Mouse (Mus musculus) urinary bladder, postnatal 36 days (tissue): ENCODE results near the gene Faah.

Experiments
- DNase-seq, 2 experiments: peaks; one replicate each; pipeline ENCODE4 v3.0.0; 2022; ENCODE audit warnings: low spot score in 2 of 2, mixed read lengths in 1 of 2

Gene Faah

DNA sequence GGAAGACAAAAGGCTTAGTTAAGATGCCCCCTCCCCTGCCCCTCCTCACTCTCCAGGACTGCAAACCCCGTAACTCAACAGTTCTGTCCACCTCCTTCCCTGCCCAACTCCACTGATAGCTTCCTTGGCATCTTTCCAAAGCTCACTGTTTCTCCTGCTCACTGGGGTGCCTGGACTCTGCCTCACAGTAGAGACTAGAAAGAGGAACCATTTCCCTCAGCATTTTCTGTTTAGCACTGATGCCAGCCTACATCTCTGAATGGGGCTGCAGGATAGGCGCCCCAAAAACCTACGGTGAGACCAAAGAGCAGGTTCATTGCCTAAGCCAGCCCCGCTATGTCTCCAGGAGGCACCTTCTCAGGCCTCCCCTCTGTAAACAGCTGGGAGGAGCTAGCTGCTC lies 16.5 kb downstream of the Faah start:
- DNase-seq: no peak

DNA sequence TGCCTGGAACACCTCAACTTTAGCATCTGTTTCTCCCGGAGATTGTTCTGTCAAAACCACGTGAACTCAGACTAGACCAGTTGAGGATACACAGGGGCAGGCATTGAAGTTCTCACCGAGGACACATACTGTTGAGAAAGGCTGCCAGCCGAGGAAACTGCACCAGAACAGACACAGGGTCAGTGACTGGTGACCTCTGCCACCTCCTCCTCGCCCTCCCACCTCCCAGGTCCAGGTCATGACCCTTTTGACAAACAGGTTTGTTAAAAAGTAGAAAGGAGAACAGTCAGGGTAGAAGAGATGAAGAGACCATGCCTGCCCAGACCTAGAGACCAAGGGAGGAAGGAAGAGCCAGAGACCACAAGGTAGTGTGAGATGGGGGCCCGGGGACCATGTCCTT lies 17.1 kb downstream of the Faah start:
- DNase-seq: no peak

DNA sequence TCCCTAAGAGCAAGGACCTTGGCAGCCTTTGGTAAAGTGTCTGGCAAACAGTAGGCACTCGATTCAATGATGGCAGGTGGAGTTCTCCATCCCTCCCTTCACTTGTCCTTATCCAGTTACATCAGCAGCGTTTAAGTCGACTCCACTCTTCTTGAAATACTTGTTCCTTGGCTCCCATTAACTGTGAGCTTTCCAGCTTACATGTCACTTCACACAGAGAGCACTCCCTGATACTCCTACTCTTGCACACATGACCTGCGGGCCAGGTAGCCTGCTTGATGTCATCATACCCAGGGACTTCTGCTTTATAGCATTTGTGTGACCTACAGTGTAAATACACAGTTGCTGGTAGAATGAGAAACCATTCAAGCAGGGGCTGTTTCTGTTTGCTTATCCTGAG lies 21.0 kb downstream of the Faah start:
- no peak for DNase-seq

DNA sequence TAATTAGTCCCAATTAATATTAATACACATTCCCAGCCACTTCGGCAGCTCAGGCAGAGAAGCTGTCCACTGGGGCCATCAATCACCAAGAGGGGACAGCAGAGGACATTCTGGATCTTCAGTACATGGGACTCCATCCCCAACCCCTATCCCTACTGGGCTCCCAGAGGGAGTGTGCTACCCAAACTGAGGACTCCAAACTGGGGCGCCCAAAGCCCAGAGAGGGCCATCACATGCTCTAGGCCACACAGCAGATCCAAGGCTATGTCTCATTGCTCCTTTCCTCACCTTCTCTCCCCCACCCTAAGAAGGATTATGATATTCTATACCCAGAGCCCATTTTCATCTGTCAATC lies 22.4 kb downstream of the Faah start:
- DNase-seq: no peak

DNA sequence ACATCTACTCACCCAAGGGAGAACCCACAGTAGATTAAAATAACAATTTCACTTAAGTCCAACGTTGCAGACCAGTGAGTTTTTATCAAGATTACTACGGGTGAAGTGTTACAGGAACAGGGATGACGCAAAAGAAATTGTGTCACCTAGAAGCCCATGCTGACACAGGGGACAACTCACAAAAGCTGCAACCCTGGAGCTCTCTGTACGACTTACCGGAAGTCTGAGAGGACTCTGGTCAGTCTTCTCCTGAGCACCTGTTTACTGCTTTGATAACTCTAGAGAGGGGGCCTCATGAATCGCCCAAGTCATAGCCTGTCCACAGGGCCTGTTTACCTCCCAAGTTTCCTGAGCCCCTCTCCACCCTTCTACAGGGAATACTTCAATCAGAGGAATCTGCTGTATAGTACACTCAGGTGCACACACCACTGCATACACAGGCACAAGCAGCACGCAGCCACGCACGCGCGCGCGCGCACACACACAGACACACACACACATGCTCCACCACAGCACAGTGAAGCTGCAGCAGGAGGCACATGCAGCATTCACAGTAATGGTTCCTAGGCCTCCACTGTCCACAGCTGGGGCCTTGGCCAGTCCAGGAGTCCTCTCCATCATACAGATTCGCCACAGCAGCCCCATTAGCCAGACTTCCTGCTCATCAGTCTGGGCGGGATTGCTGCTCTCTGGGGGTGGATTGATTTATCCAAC lies 22.9 kb downstream of the Faah start:
- no peak for DNase-seq

DNA sequence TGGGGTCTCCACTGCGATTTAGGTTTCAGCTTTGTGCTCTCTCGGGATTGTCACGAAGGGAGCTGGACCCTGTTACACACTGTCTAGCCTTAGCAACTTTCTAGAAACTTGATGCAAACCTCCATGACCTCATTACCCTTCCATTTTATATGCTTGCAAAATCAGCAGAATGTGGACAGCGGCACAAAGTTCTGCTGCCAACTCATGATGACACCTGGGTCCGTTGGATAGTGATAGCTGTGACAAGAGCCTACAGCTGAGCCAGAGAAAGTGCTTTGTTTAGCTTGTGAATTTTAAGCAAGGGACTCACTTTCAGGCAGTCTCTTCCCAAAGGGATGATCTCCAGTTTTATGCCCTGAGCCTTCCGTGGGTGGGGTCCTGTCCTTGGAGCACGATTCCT lies 28.3 kb downstream of the Faah start:
- no peak for DNase-seq

DNA sequence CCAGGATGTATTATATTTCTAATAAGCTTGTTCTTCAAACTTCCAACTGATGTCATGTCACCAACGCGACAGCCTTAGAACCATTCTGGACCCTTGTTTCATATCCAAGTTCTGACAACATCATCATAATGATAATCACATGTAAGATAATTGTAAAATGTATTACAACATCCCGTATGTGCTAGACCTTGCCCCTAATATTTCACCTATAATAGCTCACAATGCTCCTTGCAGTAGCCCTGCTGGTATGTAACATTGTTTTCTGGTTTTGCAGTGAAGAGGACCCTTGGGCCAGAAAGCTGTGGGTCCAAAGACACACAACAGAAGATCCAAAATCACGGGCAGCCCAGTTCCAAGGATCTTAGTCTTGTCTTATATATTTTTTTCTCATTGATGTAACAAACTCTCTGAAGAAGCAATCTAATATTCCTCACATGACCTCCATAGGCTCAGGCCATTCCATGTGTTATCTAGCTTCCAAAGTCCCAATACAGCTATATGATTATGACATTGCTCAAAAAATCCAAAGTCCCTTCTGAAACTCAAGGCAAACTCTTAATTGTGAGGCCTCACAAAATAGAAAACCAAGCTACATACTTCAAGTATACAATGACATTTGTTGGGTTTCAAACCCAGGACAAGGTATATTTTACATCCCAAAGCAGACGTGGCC lies 29.7 kb downstream of the Faah start:
- no peak for DNase-seq

DNA sequence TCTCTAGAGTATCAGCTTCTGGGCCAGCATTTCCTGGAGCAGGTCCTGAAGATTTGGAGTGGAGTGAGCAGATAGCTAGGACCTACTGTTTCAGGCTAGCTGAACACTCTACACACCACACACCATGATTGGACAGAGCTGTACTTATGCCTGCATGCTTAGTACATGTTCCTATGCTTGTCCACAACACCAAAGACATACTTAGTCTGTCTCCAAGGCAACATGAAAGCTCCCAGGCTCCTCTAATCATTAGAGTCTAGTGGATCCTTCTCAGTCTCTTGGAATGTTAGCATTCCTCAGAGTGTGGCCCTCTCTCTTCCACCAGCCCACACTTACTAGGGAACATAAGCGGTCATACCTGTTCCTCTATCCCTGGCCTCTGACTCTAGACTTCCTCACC lies 30.3 kb downstream of the Faah start:
- no peak for DNase-seq

DNA sequence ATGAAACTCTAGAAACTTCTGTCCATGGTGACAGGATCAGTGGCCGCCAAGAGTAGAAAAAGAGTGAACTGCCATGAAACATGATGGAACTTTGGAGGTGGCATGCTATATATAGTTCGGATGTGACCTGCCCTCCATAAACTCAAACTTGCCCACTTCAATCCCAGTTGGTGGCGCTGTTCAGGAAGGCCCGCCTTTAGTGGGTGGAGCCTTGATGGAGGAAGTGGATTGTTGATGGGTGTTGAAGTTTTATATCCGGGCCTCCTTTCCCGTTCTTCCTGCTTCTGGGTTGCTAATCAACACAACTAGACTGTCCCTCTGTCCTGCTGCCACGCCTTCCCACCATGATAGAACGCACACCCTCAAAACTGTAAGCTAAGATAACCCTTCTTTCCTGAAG lies 32.8 kb downstream of the Faah start:
- no peak for DNase-seq

DNA sequence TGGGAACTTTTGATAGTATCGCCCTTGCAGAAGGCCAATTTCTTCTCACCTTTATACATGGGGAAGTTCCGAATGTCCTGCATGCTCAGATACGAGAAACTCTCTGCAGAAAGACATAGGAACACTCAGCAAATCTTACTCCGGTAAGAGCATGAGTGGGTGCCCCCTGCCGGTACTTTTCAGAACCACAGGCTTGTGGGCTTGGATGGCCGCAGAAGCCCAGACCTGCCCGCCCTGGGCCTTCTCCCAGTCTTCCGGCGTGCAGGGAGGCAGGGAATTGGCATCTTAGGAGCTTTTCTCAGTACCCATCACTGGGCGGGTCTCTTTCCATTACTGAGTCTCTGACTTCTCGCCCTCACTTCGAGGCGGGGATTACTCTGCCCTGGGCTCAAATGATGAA lies 33.6 kb downstream of the Faah start:
- peak; percentile 82 for DNase-seq

DNA sequence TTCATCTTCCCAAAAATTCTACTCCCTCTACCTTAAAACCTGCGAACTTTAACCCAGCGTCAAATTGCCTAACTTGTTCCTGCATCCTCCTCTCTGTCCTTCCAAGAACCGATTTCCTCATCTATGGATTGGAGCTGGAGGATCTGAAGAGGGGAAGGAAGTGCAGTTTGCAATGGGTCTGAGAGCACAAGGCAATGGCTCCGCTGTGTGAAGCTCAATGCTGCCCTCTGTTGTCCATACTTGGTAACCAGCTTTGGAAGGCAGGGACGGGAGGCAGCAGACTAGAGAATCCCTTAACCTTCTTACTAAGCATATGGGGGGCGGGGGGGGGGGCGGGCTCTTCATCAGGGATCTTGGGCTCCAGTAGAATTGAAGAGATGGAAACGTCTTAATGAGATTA lies 37.0 kb downstream of the Faah start:
- DNase-seq: peak; percentile 48 to 55

DNA sequence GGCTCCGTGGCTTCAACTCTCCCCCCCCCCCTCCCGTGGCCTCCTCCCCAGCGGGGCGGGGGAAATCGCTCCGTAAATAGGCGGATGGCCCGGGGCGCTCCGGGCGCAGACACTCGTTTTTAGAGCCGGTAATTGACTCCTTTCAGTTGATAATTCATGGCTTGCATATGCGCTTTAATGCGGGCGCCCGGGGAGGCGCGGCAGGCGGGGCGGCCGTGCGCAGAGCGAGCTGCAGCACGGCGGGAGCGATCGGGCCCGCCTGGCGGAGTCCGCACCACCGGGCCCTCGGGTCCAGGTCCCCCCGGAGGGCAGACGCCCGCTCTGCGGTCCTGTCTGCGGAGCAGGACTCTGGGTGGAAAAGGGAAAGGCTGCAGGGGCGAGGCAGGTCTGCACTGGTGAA lies 38.3 kb downstream of the Faah start:
- no peak for DNase-seq

DNA sequence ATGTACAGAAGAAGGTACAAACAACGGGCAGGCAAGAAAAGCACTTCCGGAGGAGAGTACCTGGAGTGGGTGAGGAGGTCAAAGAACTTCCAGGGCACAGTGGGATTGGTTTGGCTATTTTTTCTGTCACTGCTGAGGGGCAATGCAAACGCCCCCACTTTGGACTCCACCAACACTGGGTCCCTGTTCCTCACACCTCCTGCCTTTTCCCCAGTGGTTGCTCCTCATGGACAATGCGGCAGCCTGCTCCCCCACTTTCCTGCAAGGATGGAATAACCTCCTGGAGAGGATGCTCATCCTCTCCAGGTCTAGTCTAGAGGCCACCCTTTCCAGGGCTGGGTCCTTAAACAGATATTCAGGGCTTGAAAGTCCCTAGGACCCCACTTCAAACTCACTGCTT lies 38.8 kb downstream of the Faah start:
- DNase-seq: no peak

DNA sequence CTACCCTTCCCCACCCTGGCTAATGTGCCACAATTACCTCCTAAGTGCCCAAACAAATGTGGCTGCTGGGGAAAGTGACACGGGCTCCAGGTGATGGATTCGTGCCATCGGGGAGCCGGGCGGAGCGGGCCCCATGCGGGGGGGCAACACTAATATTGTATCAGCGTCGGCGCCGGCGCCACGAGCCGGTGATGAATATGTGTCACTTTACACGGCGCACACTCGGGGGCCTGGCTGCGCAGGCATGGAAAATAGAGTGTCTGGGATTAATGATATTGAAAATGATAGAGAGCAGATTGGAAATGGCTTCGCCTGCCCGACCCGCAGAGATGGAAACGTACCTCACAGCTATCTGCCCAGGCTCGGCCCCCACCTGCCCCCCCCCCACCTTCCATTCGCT lies 45.2 kb downstream of the Faah start:
- DNase-seq: no peak

DNA sequence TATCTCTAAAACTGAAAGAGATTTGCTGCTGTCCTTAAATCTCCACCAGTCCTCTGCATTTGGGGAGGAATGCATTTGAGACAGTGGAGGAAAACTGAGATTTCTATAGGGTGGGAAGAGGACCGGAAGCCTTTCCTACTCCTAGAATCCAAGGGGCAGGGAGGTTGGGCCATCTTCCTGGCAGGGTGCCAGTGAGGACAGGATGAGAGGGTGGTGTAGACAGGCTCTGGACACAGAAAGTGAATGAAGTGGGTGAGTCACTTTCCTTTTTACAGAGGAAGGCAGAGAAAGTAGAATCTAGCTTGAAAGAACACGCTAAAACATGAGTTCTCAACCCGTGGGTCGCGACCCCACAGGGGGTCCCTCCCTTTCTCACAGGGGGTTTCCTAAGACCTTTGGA lies 53.3 kb downstream of the Faah start:
- DNase-seq: no peak

DNA sequence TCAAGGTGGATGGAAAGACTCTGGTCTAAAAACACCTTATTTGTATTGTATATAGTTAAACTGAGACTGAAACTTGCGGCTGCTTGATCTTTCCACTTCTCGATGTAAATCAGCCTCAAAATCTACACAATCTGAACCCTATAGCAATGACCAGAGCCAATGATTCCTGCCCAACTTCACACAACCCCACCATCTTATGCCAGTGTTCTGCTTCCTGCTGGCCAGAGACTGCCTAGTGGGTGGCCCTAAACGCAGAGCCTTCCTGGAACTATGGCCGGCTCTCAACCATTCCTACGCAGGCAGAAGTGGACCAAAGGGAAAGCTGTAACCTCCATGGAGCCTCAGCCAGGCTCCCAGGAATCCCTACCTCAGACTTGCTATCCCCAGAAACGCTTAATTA lies 54.0 kb downstream of the Faah start:
- no peak for DNase-seq

DNA sequence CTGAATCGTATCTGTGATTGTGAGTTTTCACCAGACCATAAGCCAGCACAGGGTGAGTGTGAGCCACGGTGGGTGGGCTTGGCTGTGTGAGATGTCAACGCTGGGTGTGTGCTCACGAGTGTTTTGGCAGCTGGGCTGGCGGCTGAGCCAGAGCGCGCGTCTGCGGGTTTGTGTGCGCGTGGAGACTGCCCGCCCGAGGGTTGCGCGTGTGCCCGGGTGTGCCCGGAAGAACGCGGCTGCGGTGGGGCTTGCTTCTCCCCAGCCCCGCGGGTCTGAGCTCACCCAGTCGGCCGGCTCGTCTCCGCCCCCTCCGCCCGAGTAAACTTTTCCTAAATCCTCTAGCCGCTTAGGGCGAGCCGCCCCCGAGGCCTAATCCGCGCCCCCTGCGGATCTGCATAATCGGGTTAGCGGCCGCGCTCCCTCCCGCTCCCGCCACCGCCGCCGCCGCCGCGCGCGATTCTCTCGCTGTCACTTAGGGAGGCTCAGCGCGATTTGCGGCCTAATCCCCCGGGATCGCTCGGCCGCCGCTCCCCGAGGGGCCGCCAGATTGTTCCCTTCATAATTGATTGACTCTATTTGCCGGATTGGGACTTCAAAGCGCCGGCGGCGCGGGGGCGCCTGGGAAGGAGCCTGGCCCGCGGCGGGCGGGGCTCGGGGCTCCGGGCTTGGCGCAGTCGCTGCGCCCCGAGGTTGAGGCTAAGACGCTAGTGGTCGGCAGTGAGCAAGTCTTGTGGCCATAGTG lies 54.9 kb downstream of the Faah start:
- peak; percentile 7 to 9 for DNase-seq

DNA sequence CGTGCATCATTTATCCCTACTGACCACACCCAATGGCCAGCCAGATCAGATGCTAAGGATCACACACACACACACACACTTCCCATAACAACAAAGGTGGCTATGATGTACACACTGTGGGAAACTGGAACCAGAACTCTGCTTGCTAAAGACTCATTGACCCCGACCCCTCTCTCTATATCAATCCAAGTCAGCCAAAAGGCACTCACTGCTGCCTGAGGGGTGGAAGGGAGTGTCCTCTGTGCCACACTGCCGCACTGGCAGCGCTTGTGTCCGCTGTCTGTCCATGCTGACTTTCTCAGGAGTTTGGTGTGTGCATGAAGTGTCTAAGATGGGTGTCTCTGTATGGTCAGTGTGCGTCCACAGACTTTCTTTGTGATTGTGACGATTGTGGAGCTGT lies 55.7 kb downstream of the Faah start:
- DNase-seq: no peak

DNA sequence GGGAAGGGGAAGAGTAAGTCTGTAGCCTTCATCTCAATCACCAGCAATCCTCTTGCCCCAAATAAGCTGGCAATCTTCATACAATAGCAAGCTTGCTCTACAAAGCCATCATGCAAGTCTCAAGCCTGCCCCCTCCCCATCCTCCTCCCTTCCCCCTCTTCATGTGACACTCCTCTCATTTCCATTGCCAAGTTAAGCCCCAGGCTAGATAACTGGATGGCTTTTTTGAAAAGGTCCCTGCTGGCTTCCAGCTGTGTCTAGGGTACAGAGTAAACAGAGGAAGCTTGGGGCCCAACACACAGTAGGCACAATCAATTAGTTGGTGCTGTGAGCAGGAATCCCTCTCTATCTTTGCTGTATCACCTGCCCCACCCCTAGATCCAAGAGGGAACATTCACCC lies 58.2 kb downstream of the Faah start:
- DNase-seq: no peak

DNA sequence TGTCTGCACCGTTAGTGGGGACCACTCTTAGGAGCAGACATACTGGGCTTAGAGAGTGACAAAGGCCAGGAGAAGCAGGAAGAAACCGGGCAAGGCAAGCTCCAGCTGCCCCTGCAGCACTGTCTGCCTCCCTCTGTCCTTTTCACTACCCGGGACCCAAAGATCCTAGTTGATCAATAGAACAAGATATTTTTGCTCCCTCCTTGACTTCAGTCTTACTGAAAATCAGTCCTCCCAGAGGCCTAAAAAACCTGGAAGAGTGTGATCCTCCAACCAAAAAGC lies 62.3 kb downstream of the Faah start:
- DNase-seq: no peak

DNA sequence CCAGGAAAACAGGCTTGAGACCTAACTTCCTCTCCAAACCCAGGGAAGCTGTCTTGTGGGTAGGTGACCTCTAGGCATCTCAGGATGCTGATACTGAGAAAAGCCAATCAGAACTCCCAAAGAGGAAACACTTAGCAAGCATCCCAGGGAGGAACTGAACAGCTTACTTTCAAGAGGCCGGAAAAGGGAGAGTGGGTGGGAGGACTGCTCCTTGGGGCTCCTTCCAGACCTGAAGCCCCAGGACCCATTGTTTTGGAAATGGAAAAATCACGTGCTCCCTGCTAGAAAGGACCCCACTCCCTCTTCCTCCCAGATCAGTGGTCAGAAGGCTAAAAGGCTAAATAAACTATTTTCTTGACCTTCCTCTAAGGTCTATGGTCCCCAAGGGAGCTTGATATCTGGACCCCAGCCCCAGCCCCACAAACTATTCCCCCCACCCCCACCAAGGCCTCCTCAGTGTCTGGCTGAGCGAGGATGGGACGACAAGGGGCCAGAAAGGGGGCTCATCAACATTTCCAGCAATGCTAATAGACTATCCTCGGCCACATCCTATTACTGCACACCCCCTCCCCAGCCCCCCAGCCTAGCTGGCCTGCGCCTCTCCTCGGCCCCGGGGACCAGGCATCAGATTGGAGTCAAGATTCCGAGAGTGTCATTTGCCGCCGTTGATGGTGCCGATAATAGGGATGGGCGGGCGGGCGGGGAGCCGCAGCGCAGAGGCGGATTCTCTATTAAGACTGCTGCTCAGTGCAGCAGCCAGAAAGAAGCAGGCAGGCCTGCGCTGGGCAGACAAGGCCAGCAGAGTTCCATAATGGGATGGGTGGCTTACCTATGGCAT lies 62.9 kb downstream of the Faah start:
- DNase-seq: no peak

DNA sequence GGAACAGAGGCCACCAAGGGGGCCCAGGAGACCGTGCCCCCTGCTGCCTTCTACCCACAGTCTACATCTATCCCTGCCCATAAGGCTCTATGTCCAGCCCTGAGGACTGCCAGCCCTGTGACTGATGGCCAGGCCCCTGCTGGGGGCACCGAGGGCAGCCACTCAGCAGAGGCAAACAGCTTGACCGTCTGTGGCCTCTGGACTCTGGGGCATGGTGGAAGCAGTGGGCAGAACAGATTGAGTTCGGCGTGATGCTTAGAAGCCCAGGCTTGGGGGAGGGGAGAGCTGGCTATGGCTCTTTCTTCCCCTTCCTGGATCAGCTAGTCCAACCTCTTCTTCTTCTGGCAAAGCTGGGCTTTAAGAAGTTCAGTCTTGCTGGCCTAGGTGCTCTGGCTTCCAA lies 64.2 kb downstream of the Faah start:
- no peak for DNase-seq

DNA sequence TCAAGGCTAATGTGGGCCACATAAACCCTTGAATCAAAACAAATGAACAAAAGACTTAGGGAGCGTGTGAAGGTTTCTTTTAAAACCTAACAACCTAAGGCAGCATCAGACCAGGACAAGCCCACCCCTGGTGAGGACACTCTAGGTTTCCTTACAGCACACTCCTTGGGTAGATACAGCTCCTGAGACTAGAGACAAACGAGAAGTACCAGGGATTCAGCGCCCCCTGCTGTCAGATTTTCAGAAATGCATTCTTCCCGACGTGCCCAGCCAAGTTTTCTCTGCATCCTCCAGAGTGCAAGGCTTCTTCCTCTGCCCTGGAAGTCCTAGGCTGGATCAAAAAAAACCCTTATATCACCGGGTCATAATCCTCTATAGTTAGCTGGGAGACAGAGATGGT lies 65.0 kb downstream of the Faah start:
- peak; percentile 13 to 56 for DNase-seq
